Mouse (Mus musculus): ENCODE data around the gene Slc25a33. TPM values are rescaled to one million over a fixed set of nuclear protein-coding genes. Genes with fewer than 3 reads are reported as not detected.

The Slc25a33 gene
- polyA plus RNA-seq, 1 experiment from 2014 or later = 8.4 TPM

GRCm38 (mm10) chr4:149797220-149797610, 23.1 kb upstream of the Slc25a33 start:
- no peaks in the 10 kb centered on the region for H3K9me3 ChIP-seq (ENCODE audit: control insufficient read depth)
- H3K4me3 ChIP-seq (ENCODE audit: low read depth, low read length) = no peak overlapping the region
- H3K27me3 ChIP-seq (replicated peaks; ENCODE audit: control insufficient read depth, insufficient read depth, low read length) = no peaks in the 10 kb centered on the region
- TF ChIP-seq CTCF (IDR thresholded peaks at IDR 0.05; ENCODE audit: low read depth) = no peak
- 54% methylated on average over 1 of the region's 1 CpGs for WGBS
- no peak overlapping the region for H3K9ac ChIP-seq (ENCODE audit: low read depth, low read length)
- H3K27ac ChIP-seq (ENCODE audit: low read depth, low read length) = no peak overlapping the region
- H3K4me1 ChIP-seq (replicated peaks; ENCODE audit: control insufficient read depth, insufficient read depth, low read length) = peaks cover 3% of the 10 kb centered on the region; the same call in 1 of the 2 replicates
- ATAC-seq = no peak
- H3K36me3 ChIP-seq (ENCODE audit: control insufficient read depth, insufficient read depth) = no peaks in the 10 kb centered on the region
- no peak overlapping the region for H3K4me2 ChIP-seq (replicated peaks; ENCODE audit: low read depth)

- H3K27ac ChIP-seq (ENCODE audit: low read depth, low read length) = no peak overlapping the region
- no peaks in the 10 kb centered on the region for H3K27me3 ChIP-seq (replicated peaks; ENCODE audit: control insufficient read depth, insufficient read depth, low read length)
- H3K9ac ChIP-seq (ENCODE audit: low read depth, low read length) = no peak overlapping the region; the same call in 1 of the 2 replicates
- WGBS = 36% methylated on average over 14 of the region's 14 CpGs
- ATAC-seq = no peak
- H3K4me1 ChIP-seq (replicated peaks; ENCODE audit: control insufficient read depth, insufficient read depth, low read length) = peaks cover 6% of the 10 kb centered on the region; the same call in 1 of the 2 replicates
- no peak overlapping the region for H3K4me2 ChIP-seq (replicated peaks; ENCODE audit: low read depth)
- TF ChIP-seq CTCF (IDR thresholded peaks at IDR 0.05; ENCODE audit: low read depth) = no peak
- H3K4me3 ChIP-seq (ENCODE audit: low read depth, low read length) = no peak overlapping the region
- no peaks in the 10 kb centered on the region for H3K36me3 ChIP-seq (ENCODE audit: control insufficient read depth, insufficient read depth)
- no peaks in the 10 kb centered on the region for H3K9me3 ChIP-seq (ENCODE audit: control insufficient read depth)
Observed at GRCm38 (mm10) chr4:149796567-149797219, 22.6 kb upstream of the Slc25a33 start.

DNA sequence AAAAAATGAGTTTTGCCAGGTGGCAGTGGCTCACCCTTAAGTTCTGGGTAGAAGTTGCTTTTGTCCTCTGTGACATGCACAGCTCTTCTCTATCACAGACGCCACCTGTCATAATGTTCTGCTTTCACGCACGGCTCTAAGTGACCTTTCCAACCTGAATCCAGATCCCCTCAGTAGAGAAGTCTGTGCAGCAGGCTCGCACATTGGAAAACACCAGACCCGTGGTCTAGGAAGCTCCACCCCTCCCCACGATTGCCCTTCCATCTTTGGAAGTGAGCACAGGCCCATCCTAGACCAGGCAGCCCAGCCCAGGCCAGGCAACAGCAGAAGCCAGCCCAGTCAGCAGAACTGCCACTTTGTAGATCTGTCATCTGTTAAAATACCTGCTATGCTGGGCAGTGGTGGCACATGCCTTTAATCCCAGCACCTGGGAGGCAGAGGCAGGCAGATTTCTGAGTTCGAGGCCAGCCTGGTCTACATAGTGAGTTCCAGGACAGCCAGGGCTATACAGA, 20.9 kb upstream of the Slc25a33 start:
- no peaks in the 10 kb centered on the region for H3K27me3 ChIP-seq (replicated peaks; ENCODE audit: control insufficient read depth, insufficient read depth, low read length)
- H3K9me3 ChIP-seq (ENCODE audit: control insufficient read depth) = no peaks in the 10 kb centered on the region
- H3K27ac ChIP-seq (ENCODE audit: low read depth, low read length) = no peak overlapping the region
- no peak overlapping the region for H3K9ac ChIP-seq (ENCODE audit: low read depth, low read length)
- 82% methylated on average over 7 of the region's 7 CpGs for WGBS
- no peak for ATAC-seq
- no peak overlapping the region for H3K4me2 ChIP-seq (replicated peaks; ENCODE audit: low read depth)
- TF ChIP-seq CTCF (IDR thresholded peaks at IDR 0.05; ENCODE audit: low read depth) = no peak
- no peaks in the 10 kb centered on the region for H3K36me3 ChIP-seq (ENCODE audit: control insufficient read depth, insufficient read depth)
- no peak overlapping the region for H3K4me3 ChIP-seq (ENCODE audit: low read depth, low read length)
- peaks cover 6% of the 10 kb centered on the region; the same call in 1 of the 2 replicates for H3K4me1 ChIP-seq (replicated peaks; ENCODE audit: control insufficient read depth, insufficient read depth, low read length)

GRCm38 (mm10) chr4:149794010-149794338, 19.9 kb upstream of the Slc25a33 start:
- Histone ChIP-seq H3K4me3 (ENCODE audit: low read depth, low read length) (no peak overlapping the region), H3K4me1 (replicated peaks; ENCODE audit: control insufficient read depth, insufficient read depth, low read length) (peaks cover 6% of the 10 kb centered on the region; the same call in 1 of the 2 replicates), H3K9me3 (ENCODE audit: control insufficient read depth) (no peaks in the 10 kb centered on the region), H3K27ac (ENCODE audit: low read depth, low read length) (no peak overlapping the region), H3K9ac (ENCODE audit: low read depth, low read length) (no peak overlapping the region), H3K4me2 (replicated peaks; ENCODE audit: low read depth) (no peak overlapping the region), H3K27me3 (replicated peaks; ENCODE audit: control insufficient read depth, insufficient read depth, low read length) (no peaks in the 10 kb centered on the region), H3K36me3 (ENCODE audit: control insufficient read depth, insufficient read depth) (no peaks in the 10 kb centered on the region)
- ATAC-seq = peak; percentile 74
- no peak for TF ChIP-seq CTCF (IDR thresholded peaks at IDR 0.05; ENCODE audit: low read depth)
- 19% methylated on average over 8 of the region's 8 CpGs for WGBS

GRCm38 (mm10) chr4:149793156-149794009, 19.3 kb upstream of the Slc25a33 start:
- ATAC-seq = peak; percentile 46
- Histone ChIP-seq H3K27me3 (replicated peaks; ENCODE audit: control insufficient read depth, insufficient read depth, low read length) (no peaks in the 10 kb centered on the region), H3K4me3 (ENCODE audit: low read depth, low read length) (no peak overlapping the region), H3K4me2 (replicated peaks; ENCODE audit: low read depth) (no peak overlapping the region), H3K27ac (ENCODE audit: low read depth, low read length) (no peak overlapping the region), H3K36me3 (ENCODE audit: control insufficient read depth, insufficient read depth) (no peaks in the 10 kb centered on the region), H3K9ac (ENCODE audit: low read depth, low read length) (no peak overlapping the region), H3K9me3 (ENCODE audit: control insufficient read depth) (no peaks in the 10 kb centered on the region), H3K4me1 (replicated peaks; ENCODE audit: control insufficient read depth, insufficient read depth, low read length) (peaks cover 6% of the 10 kb centered on the region; the same call in 1 of the 2 replicates)
- TF ChIP-seq CTCF (IDR thresholded peaks at IDR 0.05; ENCODE audit: low read depth) = peak; percentile 82
- WGBS = 39% methylated on average over 13 of the region's 13 CpGs

GRCm38 (mm10) chr4:149792159-149792800, 18.2 kb upstream of the Slc25a33 start:
- Histone ChIP-seq H3K4me2 (replicated peaks; ENCODE audit: low read depth) (no peak overlapping the region), H3K4me3 (ENCODE audit: low read depth, low read length) (no peak overlapping the region), H3K27me3 (replicated peaks; ENCODE audit: control insufficient read depth, insufficient read depth, low read length) (no peaks in the 10 kb centered on the region), H3K27ac (ENCODE audit: low read depth, low read length) (no peak overlapping the region), H3K36me3 (ENCODE audit: control insufficient read depth, insufficient read depth) (no peaks in the 10 kb centered on the region), H3K9ac (ENCODE audit: low read depth, low read length) (no peak overlapping the region), H3K9me3 (ENCODE audit: control insufficient read depth) (no peaks in the 10 kb centered on the region), H3K4me1 (replicated peaks; ENCODE audit: control insufficient read depth, insufficient read depth, low read length) (peaks cover 6% of the 10 kb centered on the region; the same call in 1 of the 2 replicates)
- TF ChIP-seq CTCF (IDR thresholded peaks at IDR 0.05; ENCODE audit: low read depth) = no peak
- WGBS = 36% methylated on average over 10 of the region's 10 CpGs
- ATAC-seq = no peak
